Mouse (Mus musculus): ENCODE data around the gene Cblc. TPM values are rescaled to one million over a fixed set of nuclear protein-coding genes. Genes with fewer than 3 reads are reported as not detected.

Gene Cblc
- polyA plus RNA-seq, 1 experiment, result 22.9 TPM

Other genes with a start within 250 kb of the Cblc start
- 104 and 109 TPM in 2 replicates for gene Ppp1r37, start 233.7 kb downstream of the Cblc start, polyA plus RNA-seq (2012; rRNA removed)
- 2.0 and 2.7 TPM in 2 replicates for gene Zfp296, start 219.5 kb downstream of the Cblc start, polyA plus RNA-seq (2012; rRNA removed)
- 70.7 and 100 TPM in 2 replicates for gene Gemin7, start 219.2 kb downstream of the Cblc start, polyA plus RNA-seq (2012; rRNA removed)
- gene Clasrp, start 192.3 kb downstream of the Cblc start, polyA plus RNA-seq (2012; rRNA removed), result 56.3 and 60.1 TPM in 2 replicates
- gene Relb, start 167.4 kb downstream of the Cblc start, polyA plus RNA-seq (2012; rRNA removed), result 21.9 and 23.9 TPM in 2 replicates
- gene Clptm1, start 131.8 kb downstream of the Cblc start, polyA plus RNA-seq (2012; rRNA removed), result 152 and 174 TPM in 2 replicates
- gene Apoc2, start 118.9 kb downstream of the Cblc start, polyA plus RNA-seq (2012; rRNA removed), result 2.1 and 4.1 TPM in 2 replicates
- not detected in 2 replicates for gene Gm44805, start 115.4 kb downstream of the Cblc start, polyA plus RNA-seq (2012; rRNA removed)
- 8.7 and 13.2 TPM in 2 replicates for gene Apoc4, start 115.3 kb downstream of the Cblc start, polyA plus RNA-seq (2012; rRNA removed)
- 90.2 and 97.7 TPM in 2 replicates for gene Apoc1, start 104.1 kb downstream of the Cblc start, polyA plus RNA-seq (2012; rRNA removed)
- gene Apoe, start 97.6 kb downstream of the Cblc start, polyA plus RNA-seq (2012; rRNA removed), result 3,227 and 3,747 TPM in 2 replicates
- 71.5 and 78.9 TPM in 2 replicates for gene Tomm40, start 81.4 kb downstream of the Cblc start, polyA plus RNA-seq (2012; rRNA removed)
- 47.6 and 48.5 TPM in 2 replicates for gene Nectin2, start 46.3 kb downstream of the Cblc start, polyA plus RNA-seq (2012; rRNA removed)
- gene Bcam, start 25.8 kb downstream of the Cblc start, polyA plus RNA-seq (2012; rRNA removed), result 133 and 134 TPM in 2 replicates
- gene Bcl3, start 26.0 kb upstream of the Cblc start, polyA plus RNA-seq (2012; rRNA removed), result 10.5 and 11.8 TPM in 2 replicates
- 0.11 TPM in 1 of 2 replicates, not detected in the other for gene Gm19345, start 55.2 kb upstream of the Cblc start, polyA plus RNA-seq (2012; rRNA removed)
- gene Ceacam16, start 64.5 kb upstream of the Cblc start, polyA plus RNA-seq (2012; rRNA removed), result 0.22 and 0.57 TPM in 2 replicates
- gene Ceacam19, start 91.2 kb upstream of the Cblc start, polyA plus RNA-seq (2012; rRNA removed), result 0.16 and 1.8 TPM in 2 replicates
- 17.0 and 21.0 TPM in 2 replicates for gene Pvr, start 124.4 kb upstream of the Cblc start, polyA plus RNA-seq (2012; rRNA removed)
- gene Igsf23, start 153.9 kb upstream of the Cblc start, polyA plus RNA-seq (2012; rRNA removed), result 0.20 and 0.37 TPM in 2 replicates
- 0.09 and 0.15 TPM in 2 replicates for gene Ceacam20, start 168.6 kb upstream of the Cblc start, polyA plus RNA-seq (2012; rRNA removed)
- 1.6 and 2.2 TPM in 2 replicates for gene Nlrp9b, start 194.7 kb upstream of the Cblc start, polyA plus RNA-seq (2012; rRNA removed)

Measured in gonadal fat pad, adult 2 months (tissue).